Mouse (Mus musculus): Measurements from ENCODE around the gene Ksr1.

GRCm38 (mm10) chr11:79161077-79161758, 15.0 kb upstream of the Ksr1 start:
- no peak for TF ChIP-seq CTCF (IDR thresholded peaks at IDR 0.05; ENCODE audit: low read depth, low read length)
- TF ChIP-seq POLR2A (IDR thresholded peaks at IDR 0.05; ENCODE audit: extremely low read depth, insufficient read depth, low read length), result no peak

Measured in liver, adult 2 months (tissue).